Mouse (Mus musculus): ENCODE measurements around the gene Olfr402. TPM values are rescaled to one million over a fixed set of nuclear protein-coding genes. Genes with fewer than 3 reads are reported as not detected.
"Not testable (repeated sequence)": the region's sequence is repeated elsewhere in the genome, so short reads cannot be mapped to it uniquely, and the experiment has no call there.

The Olfr402 gene
- not detected for total RNA-seq (2021)
- long read RNA-seq, experiment 1, result 0 reads
- long read RNA-seq, experiment 2, result 0 reads

GRCm38 (mm10) chr11:74153229-74153628 lies at the start of gene Olfr402:
Gene Olfr402 (plus strand): TSS chr11:74153529.
- no peak for DNase-seq

- no peak for DNase-seq
These were observed 48.3 kb upstream of the Olfr402 start for GRCm38 (mm10) chr11:74105066-74105465.

GRCm38 (mm10) chr11:74113412-74113811 lies 39.9 kb upstream of the Olfr402 start, which contains the start of gene Olfr401:
Gene Olfr401 (plus strand): TSS chr11:74113712.
- no peak for DNase-seq

- DNase-seq, result not testable (repeated sequence)
These were observed 13.3 kb upstream of the Olfr402 start for GRCm38 (mm10) chr11:74140001-74140400.

- no peak for DNase-seq
These were observed 7.5 kb upstream of the Olfr402 start for GRCm38 (mm10) chr11:74145866-74146265.

GRCm38 (mm10) chr11:74168771-74169170 lies 15.4 kb downstream of the Olfr402 start:
- DNase-seq, result no peak

GRCm38 (mm10) chr11:74183168-74183567 lies 29.8 kb downstream of the Olfr402 start:
- DNase-seq, result no peak

- DNase-seq, result no peak
These were observed 30.4 kb downstream of the Olfr402 start for GRCm38 (mm10) chr11:74183745-74184144.

- no peak for DNase-seq
These were observed 32.6 kb downstream of the Olfr402 start, which contains the start of gene Olfr403 for GRCm38 (mm10) chr11:74185949-74186348. Gene Olfr403 (plus strand): TSS chr11:74186249.

Other genes with a start within 250 kb of the Olfr402 start
- gene Olfr395, start 244.2 kb upstream of the Olfr402 start, total RNA-seq (2021), result not detected
- not detected for gene Olfr23, start 216.9 kb upstream of the Olfr402 start, total RNA-seq (2021)
- gene Olfr397, start 192.7 kb upstream of the Olfr402 start, total RNA-seq (2021), result not detected
- gene Olfr398, start 163.1 kb upstream of the Olfr402 start, total RNA-seq (2021), result not detected
- not detected for gene Olfr139, start 97.0 kb upstream of the Olfr402 start, total RNA-seq (2021)
- not detected for gene Olfr399, start 96.9 kb upstream of the Olfr402 start, total RNA-seq (2021)
- not detected for gene Zfp616, start 83.6 kb upstream of the Olfr402 start, total RNA-seq (2021)
- not detected for gene Olfr401, start 39.8 kb upstream of the Olfr402 start, total RNA-seq (2021)
- not detected for gene Olfr403, start 32.7 kb downstream of the Olfr402 start, total RNA-seq (2021)
- not detected for gene Olfr43, start 57.9 kb downstream of the Olfr402 start, total RNA-seq (2021)
- gene Olfr406, start 106.3 kb downstream of the Olfr402 start, total RNA-seq (2021), result not detected
- gene Olfr59, start 130.2 kb downstream of the Olfr402 start, total RNA-seq (2021), result not detected
- gene Olfr410, start 184.5 kb downstream of the Olfr402 start, total RNA-seq (2021), result not detected
- not detected for gene Olfr411, start 199.1 kb downstream of the Olfr402 start, total RNA-seq (2021)
- not detected for gene Olfr412, start 208.5 kb downstream of the Olfr402 start, total RNA-seq (2021)